Mouse (Mus musculus) midbrain, postnatal 0 days (tissue): ENCODE results near the gene Cybrd1. TPM values are rescaled to one million over a fixed set of nuclear protein-coding genes. Genes with fewer than 3 reads are reported as not detected.

Source experiments
- ATAC-seq: fragments of 200-750 bp; cut with Nextera tagmentation; 2 replicates; pipeline ENCODE4 v1.8.0; 2017; ENCODE audit warnings: moderate number of reproducible peaks, mild to moderate bottlenecking, moderate TSS enrichment, moderate library complexity; ENCODE audit not compliant: low FRiP score
- DNase-seq: peaks from one replicate; pipeline ENCODE4 v3.0.0-alpha.2; 2015; ENCODE audit warnings: low spot score
- H3K27ac ChIP-seq: fragments of 300-500 bp; sonication (generic); 2 replicates; pipeline ENCODE4 v1.5.1; 2014; ENCODE audit warnings: low read depth, mild to moderate bottlenecking, low read length, mixed read lengths
- H3K27me3 ChIP-seq: fragments of 300-500 bp; sonication (generic); 2 replicates; pipeline ENCODE4 v1.6.1; 2014; ENCODE audit warnings: low read length, control low read depth, mixed read lengths; ENCODE audit not compliant: insufficient read depth
- H3K36me3 ChIP-seq: fragments of 300-500 bp; sonication (generic); 2 replicates; pipeline ENCODE4 v1.6.1; 2014; ENCODE audit warnings: low read length, control low read depth, mixed read lengths; ENCODE audit not compliant: insufficient read depth
- H3K4me1 ChIP-seq: fragments of 300-500 bp; sonication (generic); 2 replicates; pipeline ENCODE4 v1.6.1; 2014; ENCODE audit warnings: mild to moderate bottlenecking, control low read depth, antibody characterized with exemption, low read length, mixed read lengths; ENCODE audit not compliant: insufficient read depth
- H3K4me2 ChIP-seq: fragments of 300-500 bp; sonication (generic); 2 replicates; pipeline ENCODE4 v1.6.1; 2014; ENCODE audit warnings: low read depth, mild to moderate bottlenecking, low read length, mixed read lengths; ENCODE audit not compliant: poor library complexity, severe bottlenecking
- H3K4me3 ChIP-seq: fragments of 300-500 bp; sonication (generic); 2 replicates; pipeline ENCODE4 v1.5.1; 2014; ENCODE audit warnings: low read depth, mild to moderate bottlenecking, low read length, moderate library complexity
- H3K9ac ChIP-seq: fragments of 300-500 bp; sonication (generic); replicated peaks from 2 replicates; pipeline ENCODE4 v1.6.1; 2014; ENCODE audit warnings: mild to moderate bottlenecking, low read length, moderate library complexity, mixed read lengths; ENCODE audit not compliant: poor library complexity, severe bottlenecking
- H3K9me3 ChIP-seq: fragments of 300-500 bp; sonication (generic); 2 replicates; pipeline ENCODE4 v1.6.1; 2016; ENCODE audit warnings: low read length, control low read depth
- CTCF ChIP-seq: IDR thresholded peaks from 2 replicates; pipeline ENCODE4 v1.5.1; 2016; ENCODE audit warnings: antibody characterized with exemption, mild to moderate bottlenecking
- WGBS: fragments of 180-500 bp; shearing (Covaris S2); extraction: QIAGEN DNeasy Blood & Tissue Kit; methylation state at CpG from one replicate; pipeline ENCODE4 v1.1.7; 2014; 5-methylcytosine and 5-hydroxymethylcytosine counted together
- polyA plus RNA-seq: library from polyadenylated mRNA; unstranded; fragments of >200 nt; fragmentation: Nextera tagmentation; extraction: Ambion mirVana; gene quantifications from 2 replicates; pipeline ENCODE4 v1.2.1, GENCODE M21; 2015
- total RNA-seq: library from RNA; depleted of rRNA; stranded (reverse); fragments of >200 nt; gene quantifications from 2 replicates; pipeline ENCODE4 v1.2.3, GENCODE M21; 2014

Cybrd1 gene
- total and polyA plus RNA-seq, 2 experiments from 2014 or later: 2.2 to 6.3 TPM

GRCm38 (mm10) chr2:71167211-71167610, 49.5 kb downstream of the Cybrd1 start:
- Histone ChIP-seq H3K9ac (no peak overlapping the region), H3K9me3 (no peaks in the 10 kb centered on the region), H3K36me3 (no peaks in the 10 kb centered on the region), H3K4me3 (no peak overlapping the region), H3K27ac (no peak overlapping the region), H3K4me1 (no peaks in the 10 kb centered on the region), H3K27me3 (no peaks in the 10 kb centered on the region), H3K4me2 (no peak overlapping the region)
- DNase-seq (no peak), ATAC-seq (no peak)
- WGBS: 88% methylated on average over 4 of the region's 4 CpGs
- TF ChIP-seq CTCF: no peak

GRCm38 (mm10) chr2:71168461-71169021, 50.8 kb downstream of the Cybrd1 start:
- Histone ChIP-seq H3K4me3 (no peak overlapping the region), H3K9me3 (no peaks in the 10 kb centered on the region), H3K27me3 (no peaks in the 10 kb centered on the region), H3K27ac (no peak overlapping the region), H3K4me1 (no peaks in the 10 kb centered on the region), H3K9ac (no peak overlapping the region), H3K4me2 (no peak overlapping the region), H3K36me3 (no peaks in the 10 kb centered on the region)
- DNase-seq: peak; percentile 57
- no peak for TF ChIP-seq CTCF
- WGBS: 14% methylated on average over 10 of the region's 10 CpGs
- ATAC-seq: no peak

- TF ChIP-seq CTCF: no peak
- Histone ChIP-seq H3K36me3 (no peaks in the 10 kb centered on the region), H3K27me3 (no peaks in the 10 kb centered on the region), H3K9me3 (no peaks in the 10 kb centered on the region), H3K4me3 (no peak overlapping the region), H3K27ac (no peak overlapping the region), H3K4me2 (no peak overlapping the region), H3K9ac (no peak overlapping the region), H3K4me1 (no peaks in the 10 kb centered on the region)
- WGBS: 53% methylated on average over 3 of the region's 3 CpGs
- no peak for ATAC-seq
- no peak for DNase-seq
These were observed 55.3 kb downstream of the Cybrd1 start for GRCm38 (mm10) chr2:71173031-71173430.

- TF ChIP-seq CTCF: no peak
- Histone ChIP-seq H3K27ac (no peak overlapping the region), H3K4me2 (no peak overlapping the region), H3K36me3 (no peaks in the 10 kb centered on the region), H3K4me1 (no peaks in the 10 kb centered on the region), H3K4me3 (no peak overlapping the region), H3K9me3 (no peaks in the 10 kb centered on the region), H3K9ac (no peak overlapping the region), H3K27me3 (no peaks in the 10 kb centered on the region)
- DNase-seq (no peak), ATAC-seq (no peak)
- WGBS: 58% methylated on average over 9 of the region's 9 CpGs
These were observed 58.9 kb downstream of the Cybrd1 start for GRCm38 (mm10) chr2:71176329-71177249.

- Histone ChIP-seq H3K27me3 (no peaks in the 10 kb centered on the region), H3K27ac (no peak overlapping the region), H3K4me1 (no peaks in the 10 kb centered on the region), H3K4me3 (no peak overlapping the region), H3K9me3 (no peaks in the 10 kb centered on the region), H3K36me3 (no peaks in the 10 kb centered on the region), H3K9ac (no peak overlapping the region), H3K4me2 (no peak overlapping the region)
- DNase-seq (no peak), ATAC-seq (no peak)
- WGBS: 69% methylated on average over 1 of the region's 1 CpGs
- TF ChIP-seq CTCF: no peak
These were observed 59.5 kb downstream of the Cybrd1 start for GRCm38 (mm10) chr2:71177250-71177615.

GRCm38 (mm10) chr2:71177760-71178159, 60.0 kb downstream of the Cybrd1 start:
- Histone ChIP-seq H3K9ac (no peak overlapping the region), H3K27me3 (no peaks in the 10 kb centered on the region), H3K4me2 (no peak overlapping the region), H3K4me3 (no peak overlapping the region), H3K27ac (no peak overlapping the region), H3K4me1 (no peaks in the 10 kb centered on the region), H3K36me3 (no peaks in the 10 kb centered on the region), H3K9me3 (no peaks in the 10 kb centered on the region)
- peak; percentile 23; the same call in 1 of the 2 replicates for TF ChIP-seq CTCF
- WGBS: 95% methylated on average over 1 of the region's 1 CpGs
- ATAC-seq (no peak), DNase-seq (no peak)
